Mouse (Mus musculus): Measurements from ENCODE around the gene Pam. TPM values are rescaled to one million over a fixed set of nuclear protein-coding genes. Genes with fewer than 3 reads are reported as not detected.

Pam gene
- polyA plus RNA-seq, 1 experiment from 2014 or later: 65.3 TPM

DNA sequence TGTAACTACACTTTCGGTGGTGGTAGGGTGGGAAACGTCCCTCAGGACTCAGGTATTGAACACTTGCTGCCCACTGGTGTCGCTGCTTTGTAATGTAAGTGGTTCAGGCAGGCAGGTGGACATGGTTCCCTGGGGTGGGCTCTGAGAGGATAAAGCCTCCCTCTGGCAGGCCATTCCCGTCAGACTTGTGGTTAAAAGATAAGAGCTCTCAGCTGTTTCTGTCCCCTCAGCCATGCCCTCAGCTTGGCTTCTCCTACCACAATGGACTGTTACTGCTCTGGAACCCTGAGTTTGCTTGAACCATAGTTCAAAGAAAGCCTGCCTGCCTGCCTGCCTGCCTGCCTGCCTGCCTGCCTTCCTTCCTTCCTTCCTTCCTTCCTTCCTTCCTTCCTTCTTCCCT, 341.1 kb downstream of the Pam start:
- H3K27ac ChIP-seq (ENCODE audit: low read depth): no peak overlapping the region
- ATAC-seq (replicated peaks; ENCODE audit: low FRiP score, low TSS enrichment, low read depth) (no peak), DNase-seq (ENCODE audit: low spot score) (no peak)

DNA sequence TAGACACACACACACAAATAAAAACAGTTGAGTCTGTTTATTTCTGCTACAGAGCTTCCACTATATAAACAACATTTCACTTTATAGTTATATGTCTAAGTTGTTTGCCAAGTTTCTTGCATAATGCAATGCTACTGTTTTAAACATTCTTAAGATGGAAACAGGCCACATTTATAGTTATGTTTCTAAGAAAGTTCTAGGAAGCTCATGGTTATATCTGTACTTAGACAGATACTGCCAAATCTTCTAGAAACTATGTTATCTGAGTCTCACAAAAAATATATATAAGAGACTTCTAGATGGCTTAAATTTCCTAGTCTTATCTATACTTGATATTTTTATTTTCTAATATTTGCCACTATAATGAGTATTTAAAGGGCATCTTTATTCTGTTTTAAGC, 342.2 kb downstream of the Pam start:
- DNase-seq (ENCODE audit: low spot score) (no peak), ATAC-seq (replicated peaks; ENCODE audit: low FRiP score, low TSS enrichment, low read depth) (no peak)
- H3K27me3 ChIP-seq (replicated peaks; ENCODE audit: control insufficient read depth, insufficient read depth, low read length): no peaks in the 10 kb centered on the region
- H3K9ac ChIP-seq (ENCODE audit: low read length): no peak overlapping the region
- peaks cover 41% of the 10 kb centered on the region for H3K36me3 ChIP-seq (ENCODE audit: control insufficient read depth, insufficient read depth, low read length)
- no peaks in the 10 kb centered on the region for H3K4me1 ChIP-seq (replicated peaks; ENCODE audit: control insufficient read depth, insufficient read depth, low read length)
- no peak overlapping the region for H3K4me2 ChIP-seq (ENCODE audit: low read length)
- no peak overlapping the region for H3K27ac ChIP-seq (ENCODE audit: low read depth)
- H3K4me3 ChIP-seq (ENCODE audit: low read depth, low read length): no peak overlapping the region
- H3K9me3 ChIP-seq (ENCODE audit: control insufficient read depth, low read length): no peaks in the 10 kb centered on the region

More for the DNA sequence above, 341.1 kb downstream of the Pam start:
- Histone ChIP-seq H3K4me2 (ENCODE audit: low read length) (no peak overlapping the region), H3K9me3 (ENCODE audit: control insufficient read depth, low read length) (no peaks in the 10 kb centered on the region), H3K27me3 (replicated peaks; ENCODE audit: control insufficient read depth, insufficient read depth, low read length) (no peaks in the 10 kb centered on the region), H3K4me1 (replicated peaks; ENCODE audit: control insufficient read depth, insufficient read depth, low read length) (no peaks in the 10 kb centered on the region), H3K4me3 (ENCODE audit: low read depth, low read length) (no peak overlapping the region), H3K36me3 (ENCODE audit: control insufficient read depth, insufficient read depth, low read length) (peaks cover 43% of the 10 kb centered on the region), H3K9ac (ENCODE audit: low read length) (no peak overlapping the region)
- WGBS: 75% methylated on average over 4 of the region's 4 CpGs

DNA sequence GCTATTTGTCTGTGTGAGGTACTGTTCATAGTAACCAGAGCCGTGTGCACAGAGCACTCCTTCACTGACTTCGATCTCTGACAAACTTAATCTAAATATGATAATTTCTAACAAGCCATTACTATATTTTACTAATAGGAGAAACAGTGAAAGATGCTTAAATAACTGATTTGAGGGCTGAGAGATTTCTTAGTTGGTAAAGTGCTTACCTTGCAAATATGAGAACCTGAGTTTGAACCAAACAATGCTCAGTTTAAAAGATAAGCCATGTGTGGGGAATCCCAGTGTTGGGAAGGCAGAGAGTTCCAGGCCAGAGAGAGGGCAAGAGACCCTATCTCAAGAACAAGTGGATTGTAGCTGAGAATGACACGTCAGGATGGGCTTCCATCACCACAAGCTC, 347.3 kb downstream of the Pam start:
- Histone ChIP-seq H3K4me3 (ENCODE audit: low read depth, low read length) (no peak overlapping the region), H3K4me2 (ENCODE audit: low read length) (no peak overlapping the region), H3K4me1 (replicated peaks; ENCODE audit: control insufficient read depth, insufficient read depth, low read length) (no peaks in the 10 kb centered on the region), H3K27me3 (replicated peaks; ENCODE audit: control insufficient read depth, insufficient read depth, low read length) (no peaks in the 10 kb centered on the region), H3K36me3 (ENCODE audit: control insufficient read depth, insufficient read depth, low read length) (peaks cover 68% of the 10 kb centered on the region), H3K9me3 (ENCODE audit: control insufficient read depth, low read length) (no peaks in the 10 kb centered on the region), H3K9ac (ENCODE audit: low read length) (no peak overlapping the region), H3K27ac (ENCODE audit: low read depth) (no peak overlapping the region)
- 87% methylated on average over 3 of the region's 3 CpGs for WGBS
- DNase-seq (ENCODE audit: low spot score) (no peak), ATAC-seq (replicated peaks; ENCODE audit: low FRiP score, low TSS enrichment, low read depth) (no peak)

DNA sequence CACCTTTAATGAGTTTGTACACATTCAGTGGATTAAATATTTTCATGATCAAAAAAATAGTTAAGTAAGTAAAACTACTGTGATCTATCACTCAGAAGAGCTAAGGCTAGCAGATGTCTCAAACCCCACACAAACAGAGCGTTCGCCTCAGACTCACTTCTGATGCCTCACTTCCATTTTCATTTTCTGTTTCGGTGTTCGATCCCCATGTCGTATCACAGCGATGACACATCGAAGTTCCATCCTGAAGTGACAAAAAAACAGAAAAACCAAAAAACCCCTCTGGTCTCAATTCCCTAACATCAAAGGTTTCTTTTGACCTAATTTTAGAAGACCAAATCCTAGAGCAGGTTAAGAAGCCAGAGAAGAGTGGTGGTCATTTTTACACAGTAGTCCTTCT, 349.2 kb downstream of the Pam start:
- no peak for DNase-seq (ENCODE audit: low spot score)
- ATAC-seq (replicated peaks; ENCODE audit: low FRiP score, low TSS enrichment, low read depth): no peak
- H3K9me3 ChIP-seq (ENCODE audit: control insufficient read depth, low read length): no peaks in the 10 kb centered on the region
- peaks cover 62% of the 10 kb centered on the region for H3K36me3 ChIP-seq (ENCODE audit: control insufficient read depth, insufficient read depth, low read length)
- WGBS: 97% methylated on average over 7 of the region's 7 CpGs
- no peak overlapping the region for H3K4me3 ChIP-seq (ENCODE audit: low read depth, low read length)
- H3K27me3 ChIP-seq (replicated peaks; ENCODE audit: control insufficient read depth, insufficient read depth, low read length): no peaks in the 10 kb centered on the region
- no peak overlapping the region for H3K4me2 ChIP-seq (ENCODE audit: low read length)
- H3K4me1 ChIP-seq (replicated peaks; ENCODE audit: control insufficient read depth, insufficient read depth, low read length): no peaks in the 10 kb centered on the region
- no peak overlapping the region for H3K27ac ChIP-seq (ENCODE audit: low read depth)
- no peak overlapping the region for H3K9ac ChIP-seq (ENCODE audit: low read length)

GRCm38 (mm10) chr1:97745712-97746111, 349.7 kb downstream of the Pam start:
- no peaks in the 10 kb centered on the region for H3K27me3 ChIP-seq (replicated peaks; ENCODE audit: control insufficient read depth, insufficient read depth, low read length)
- no peak overlapping the region for H3K4me2 ChIP-seq (ENCODE audit: low read length)
- no peak overlapping the region for H3K9ac ChIP-seq (ENCODE audit: low read length)
- H3K9me3 ChIP-seq (ENCODE audit: control insufficient read depth, low read length): no peaks in the 10 kb centered on the region
- H3K27ac ChIP-seq (ENCODE audit: low read depth): no peak overlapping the region
- WGBS: 85% methylated on average over 4 of the region's 4 CpGs
- ATAC-seq (replicated peaks; ENCODE audit: low FRiP score, low TSS enrichment, low read depth) (no peak), DNase-seq (ENCODE audit: low spot score) (no peak)
- H3K4me3 ChIP-seq (ENCODE audit: low read depth, low read length): no peak overlapping the region
- no peaks in the 10 kb centered on the region for H3K4me1 ChIP-seq (replicated peaks; ENCODE audit: control insufficient read depth, insufficient read depth, low read length)
- peaks cover 65% of the 10 kb centered on the region for H3K36me3 ChIP-seq (ENCODE audit: control insufficient read depth, insufficient read depth, low read length)
